Mouse (Mus musculus) CH12.LX (cell line): ENCODE measurements around the gene Mark2. TPM values are rescaled to one million over a fixed set of nuclear protein-coding genes. Genes with fewer than 3 reads are reported as not detected.

Experiments
- DNase-seq: peaks from one replicate; pipeline ENCODE4 v3.0.0-alpha.2; 2013; ENCODE audit errors: extremely low read depth
- H3K27ac ChIP-seq: 2 replicates; pipeline ENCODE4 v1.5.1; 2012; ENCODE audit warnings: low read depth, mild to moderate bottlenecking, control low read depth, moderate library complexity; ENCODE audit not compliant: insufficient read depth
- H3K27me3 ChIP-seq: replicated peaks from 2 replicates; pipeline ENCODE3; 2012; ENCODE audit warnings: inconsistent platforms
- H3K36me3 ChIP-seq, 2 experiments: replicated peaks in 1 of 2; 2 replicates each; pipeline versions ENCODE3 to v1.6.1; 2012; ENCODE audit warnings: inconsistent platforms in 1 of 2, low read length in 1 of 2, mild to moderate bottlenecking in 1 of 2, mixed read lengths in 1 of 2, moderate library complexity in 1 of 2; ENCODE audit not compliant: control insufficient read depth in 1 of 2, insufficient read depth in 1 of 2
- H3K4me1 ChIP-seq, 2 experiments: 2 replicates each; pipeline ENCODE4 v1.6.1; 2012; ENCODE audit warnings: inconsistent platforms in 1 of 2, moderate library complexity in 1 of 2; ENCODE audit not compliant: insufficient read depth in 2 of 2, control insufficient read depth in 1 of 2
- H3K4me2 ChIP-seq: 2 replicates; pipeline ENCODE4 v1.6.1; 2012; ENCODE audit warnings: low read depth, mild to moderate bottlenecking, control low read depth; ENCODE audit not compliant: poor library complexity, insufficient read depth, severe bottlenecking
- H3K4me3 ChIP-seq, 3 experiments: fragments of 150-350 bp in 1 of 3; sonication (generic) in 1 of 3; replicated peaks in 1 of 3; 2 replicates each; pipeline versions ENCODE3 to v1.5.1; 2011 to 2012; ENCODE audit warnings: low read depth in 2 of 3, low read length in 2 of 3, mild to moderate bottlenecking in 2 of 3, moderate library complexity in 2 of 3, control low read depth in 1 of 3, improper control_type of control experiment in 1 of 3, inconsistent platforms in 1 of 3, mixed read lengths in 1 of 3; ENCODE audit not compliant: poor library complexity in 1 of 3
- H3K79me2 ChIP-seq: replicated peaks from 2 replicates; pipeline ENCODE4 v1.6.1; 2012; ENCODE audit warnings: mild to moderate bottlenecking, moderate library complexity; ENCODE audit not compliant: control insufficient read depth, poor library complexity, insufficient read depth, severe bottlenecking; ENCODE audit errors: extremely low read depth
- H3K9ac ChIP-seq: 2 replicates; pipeline ENCODE4 v1.6.1; 2012; ENCODE audit warnings: low read depth, mild to moderate bottlenecking, control low read depth, moderate library complexity; ENCODE audit not compliant: insufficient read depth
- H3K9me3 ChIP-seq: replicated peaks from 2 replicates; pipeline ENCODE3; 2012; ENCODE audit warnings: low read length, inconsistent platforms, mixed read lengths
- BHLHE40 ChIP-seq: IDR thresholded peaks from 2 replicates; pipeline ENCODE4 v1.6.1; 2011; ENCODE audit warnings: mild to moderate bottlenecking, low read depth, low read length, improper control_type of control experiment
- CHD2 ChIP-seq: IDR thresholded peaks from 2 replicates; pipeline ENCODE4 v1.6.1; 2011; ENCODE audit warnings: low read length, improper control_type of control experiment
- E2F4 ChIP-seq: IDR thresholded peaks from 2 replicates; pipeline ENCODE4 v1.6.1; 2011; ENCODE audit warnings: low read depth, low read length, improper control_type of control experiment; ENCODE audit not compliant: insufficient replicate concordance
- EP300 ChIP-seq: IDR thresholded peaks from 2 replicates; pipeline ENCODE4 v1.6.1; 2011; ENCODE audit warnings: low read length, improper control_type of control experiment
- GABPA ChIP-seq: IDR thresholded peaks from 2 replicates; pipeline ENCODE4 v1.6.1; 2012; ENCODE audit warnings: low read depth, low read length, improper control_type of control experiment, inconsistent platforms; ENCODE audit not compliant: insufficient replicate concordance
- HCFC1 ChIP-seq: IDR thresholded peaks from 2 replicates; pipeline ENCODE4 v1.6.1; 2012; ENCODE audit warnings: low read depth, mild to moderate bottlenecking, inconsistent platforms, low read length, improper control_type of control experiment
- JUN ChIP-seq: IDR thresholded peaks from 2 replicates; pipeline ENCODE4 v1.6.1; 2011; ENCODE audit warnings: low read depth, mild to moderate bottlenecking, low read length, improper control_type of control experiment, moderate library complexity; ENCODE audit not compliant: insufficient read depth
- MAZ ChIP-seq: IDR thresholded peaks from 2 replicates; pipeline ENCODE4 v1.6.1; 2012; ENCODE audit warnings: low read depth, mild to moderate bottlenecking, inconsistent platforms, low read length, improper control_type of control experiment, moderate library complexity
- MEF2A ChIP-seq: IDR thresholded peaks from 2 replicates; pipeline ENCODE4 v1.6.1; 2014; ENCODE audit warnings: low read depth, mild to moderate bottlenecking, inconsistent platforms, low read length, improper control_type of control experiment, borderline replicate concordance
- NELFE ChIP-seq: IDR thresholded peaks from 2 replicates; pipeline ENCODE4 v1.6.1; 2011; ENCODE audit warnings: low read depth, low read length, improper control_type of control experiment
- NRF1 ChIP-seq: IDR thresholded peaks from 2 replicates; pipeline ENCODE4 v1.6.1; 2014; ENCODE audit warnings: low read depth, mild to moderate bottlenecking, inconsistent platforms, low read length, improper control_type of control experiment, moderate library complexity
- PAX5 ChIP-seq: IDR thresholded peaks from 2 replicates; pipeline ENCODE4 v1.6.1; 2012; ENCODE audit warnings: low read length, inconsistent platforms, mixed read lengths
- POLR2A ChIP-seq: IDR thresholded peaks from 2 replicates; pipeline ENCODE4 v1.6.1; 2011; ENCODE audit warnings: low read depth, mild to moderate bottlenecking, improper control_type of control experiment, low read length
- RAD21 ChIP-seq: IDR thresholded peaks from 2 replicates; pipeline ENCODE4 v1.6.1; 2011; ENCODE audit warnings: low read depth, mild to moderate bottlenecking, low read length, improper control_type of control experiment, moderate library complexity
- RCOR1 ChIP-seq: conservative IDR thresholded peaks from 2 replicates; pipeline ENCODE4 v1.6.1; 2012; ENCODE audit warnings: low read depth, mild to moderate bottlenecking, inconsistent platforms, low read length, improper control_type of control experiment
- SIN3A ChIP-seq: IDR thresholded peaks from 2 replicates; pipeline ENCODE4 v1.6.1; 2012; ENCODE audit warnings: low read length, improper control_type of control experiment, inconsistent platforms
- TBP ChIP-seq: conservative IDR thresholded peaks from 2 replicates; pipeline ENCODE4 v1.6.1; 2011; ENCODE audit warnings: low read depth, low read length, improper control_type of control experiment
- TCF12 ChIP-seq: IDR thresholded peaks from 2 replicates; pipeline ENCODE4 v1.6.1; 2014; ENCODE audit warnings: low read depth, mild to moderate bottlenecking, inconsistent platforms, low read length, improper control_type of control experiment
- UBTF ChIP-seq: IDR thresholded peaks from 2 replicates; pipeline ENCODE4 v1.6.1; 2012; ENCODE audit warnings: low read depth, mild to moderate bottlenecking, inconsistent platforms, low read length, improper control_type of control experiment, moderate library complexity
- USF2 ChIP-seq: conservative IDR thresholded peaks from 2 replicates; pipeline ENCODE4 v1.6.1; 2011; ENCODE audit warnings: low read depth, low read length, improper control_type of control experiment
- ZC3H11A ChIP-seq: IDR thresholded peaks from 2 replicates; pipeline ENCODE4 v1.6.1; 2012; ENCODE audit warnings: low read depth, mild to moderate bottlenecking, inconsistent platforms, low read length, improper control_type of control experiment
- ZMIZ1 ChIP-seq: IDR thresholded peaks from 2 replicates; pipeline ENCODE4 v1.6.1; 2012; ENCODE audit warnings: low read depth, mild to moderate bottlenecking, inconsistent platforms, low read length, improper control_type of control experiment
- dilution Hi-C: fragments of 300-500 bp; cut with MboI; formaldehyde crosslinking; loops from 2 replicates; pipeline ENCODE4 v1.14.3; 2020; ENCODE audit warnings: low sequenced_read_pairs; ENCODE audit not compliant: extremely low pct_unique_long_range_greater_than_20kb, extremely low pct_ligation_motif_present
- in situ Hi-C: fragments of 300-500 bp; cut with MboI; formaldehyde crosslinking; loops from 3 replicates; pipeline ENCODE4 v1.14.3; 2019; ENCODE audit warnings: low sequenced_read_pairs, low pct_ligation_motif_present, low pct_unique_long_range_greater_than_20kb, mixed read lengths
- polyA plus RNA-seq: library from polyadenylated mRNA; unstranded; fragments of >175 nt; gene quantifications from 2 replicates; pipeline ENCODE4 v1.2.1, GENCODE M21; 2012; ENCODE audit warnings: low read depth; ENCODE audit not compliant: insufficient read length
- total RNA-seq, 2 experiments: library from RNA; depleted of rRNA; stranded (reverse); fragments of 300-350 nt in 1 of 2; fragments of >200 nt in 1 of 2; gene quantifications; 2 replicates each; pipeline ENCODE4 v1.2.3; 2012 to 2014

The Mark2 gene
- total and polyA plus RNA-seq, 3 experiments: 8.1 to 34.4 (median 19.0) TPM

- no peak for DNase-seq
- H3K79me2 ChIP-seq: no peaks in the 10 kb centered on the region
- dilution Hi-C loops (no loop called here), in situ Hi-C loops (loop anchor here (5.0 kb wide), 1 partner anchor 82 kb away; no protein-coding TSS in a partner anchor)
- H3K27ac ChIP-seq: no peak overlapping the region
- H3K4me2 ChIP-seq: no peak overlapping the region
- H3K9me3 ChIP-seq: peaks cover 8% of the 10 kb centered on the region
- peaks cover 0 to 7% of the 10 kb centered on the region in 2 experiments for H3K36me3 ChIP-seq
- peaks cover 14 to 50% of the 10 kb centered on the region in 2 experiments for H3K4me1 ChIP-seq
- H3K4me3 ChIP-seq: no peak overlapping the region
- H3K9ac ChIP-seq: no peak overlapping the region
- TF ChIP-seq GABPA (no peak), UBTF (no peak), USF2 (no peak), E2F4 (no peak), PAX5 (no peak), NRF1 (no peak), EP300 (no peak), JUN (no peak), MAZ (no peak), HCFC1 (no peak), BHLHE40 (no peak), TCF12 (no peak), CHD2 (no peak), RAD21 (no peak), ZC3H11A (no peak)
- H3K27me3 ChIP-seq: no peaks in the 10 kb centered on the region
Measured at GRCm38 (mm10) chr19:7265478-7266191, 76.0 kb downstream of the Mark2 start.

- in situ Hi-C loops: loop anchor here (5.0 kb wide), 1 partner anchor 82 kb away; no protein-coding TSS in a partner anchor
- TF ChIP-seq TBP (no peak), MEF2A (no peak), ZC3H11A (no peak), POLR2A (no peak), E2F4 (no peak), NELFE (no peak), RCOR1 (no peak), SIN3A (no peak), GABPA (no peak), ZMIZ1 (no peak), TCF12 (no peak)
- H3K4me2 ChIP-seq: no peak overlapping the region
- dilution Hi-C loops: no loop called here
- DNase-seq: no peak
- H3K9ac ChIP-seq: no peak overlapping the region
- H3K27ac ChIP-seq: no peak overlapping the region
- H3K4me3 ChIP-seq: no peak overlapping the region
- no peaks in the 10 kb centered on the region for H3K27me3 ChIP-seq
- peaks cover 13 to 48% of the 10 kb centered on the region in 2 experiments for H3K4me1 ChIP-seq
- no peaks in the 10 kb centered on the region for H3K79me2 ChIP-seq
- H3K9me3 ChIP-seq: peaks cover 8% of the 10 kb centered on the region
- peaks cover 0 to 1% of the 10 kb centered on the region in 2 experiments for H3K36me3 ChIP-seq
Measured at GRCm38 (mm10) chr19:7264766-7265331, 76.8 kb downstream of the Mark2 start.
